Mouse (Mus musculus): ENCODE data around the gene Nol10. TPM values are rescaled to one million over a fixed set of nuclear protein-coding genes. Genes with fewer than 3 reads are reported as not detected.

Nol10 gene
- polyA plus RNA-seq, 1 experiment from 2014 or later: 17.0 TPM

DNA sequence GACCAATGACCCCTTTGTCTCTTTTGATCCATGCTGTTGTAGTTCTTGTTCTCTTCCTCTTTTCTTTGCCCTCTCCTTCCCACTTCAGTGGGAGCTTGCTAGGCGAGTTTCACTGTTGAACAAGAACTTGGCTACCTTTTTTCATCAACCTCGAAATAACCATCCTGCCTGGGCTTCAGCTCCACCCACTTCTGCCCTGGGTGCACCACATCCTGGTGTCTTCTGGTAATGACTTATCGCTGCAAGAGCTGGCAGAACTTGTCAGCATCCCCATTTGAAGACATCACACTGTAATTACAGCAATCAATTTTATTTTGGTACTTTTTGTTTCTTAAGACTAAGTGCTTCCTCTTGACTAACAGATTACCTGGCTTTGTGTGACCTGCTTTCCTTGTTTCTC lies 24.4 kb downstream of the Nol10 start:
- Histone ChIP-seq H3K36me3 (ENCODE audit: control insufficient read depth, insufficient read depth, low read length) (peaks cover 15% of the 10 kb centered on the region), H3K4me3 (replicated peaks; ENCODE audit: low read length) (no peak overlapping the region), H3K9ac (ENCODE audit: low read length) (no peak overlapping the region), H3K4me1 (ENCODE audit: control insufficient read depth, insufficient read depth, low read length) (no peaks in the 10 kb centered on the region), H3K27ac (ENCODE audit: low read length) (no peak overlapping the region), H3K27me3 (ENCODE audit: control insufficient read depth, insufficient read depth, low read length) (no peaks in the 10 kb centered on the region), H3K4me2 (ENCODE audit: low read depth, low read length) (no peak overlapping the region), H3K9me3 (replicated peaks; ENCODE audit: control insufficient read depth, low read length) (no peaks in the 10 kb centered on the region)
- ATAC-seq (ENCODE audit: insufficient read depth, low FRiP score): no peak
- WGBS: 75% methylated on average over 3 of the region's 3 CpGs

DNA sequence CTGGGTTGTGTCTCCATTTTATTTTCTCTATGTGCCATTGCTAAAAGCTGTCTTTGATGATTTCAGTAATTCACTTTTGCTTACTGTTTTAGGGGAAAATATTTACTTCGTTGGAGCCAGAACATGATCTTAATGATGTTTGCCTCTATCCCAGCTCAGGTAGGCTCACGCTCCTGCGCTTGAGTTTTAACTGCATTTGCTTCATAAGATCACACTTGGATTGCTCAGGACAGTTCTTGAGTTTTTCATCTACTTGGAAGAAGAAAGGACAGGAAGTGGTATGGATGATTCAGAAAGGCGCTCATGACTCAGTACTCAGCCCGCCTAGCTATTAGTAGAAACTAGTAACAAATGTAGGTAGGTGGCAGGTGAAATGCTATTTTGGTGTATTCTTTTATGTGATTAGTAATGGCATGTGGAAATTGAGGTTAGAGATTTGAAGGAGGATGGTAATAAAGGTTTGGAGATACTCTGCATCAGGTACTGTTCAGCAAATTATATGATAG lies 25.3 kb downstream of the Nol10 start:
- no peak for ATAC-seq (ENCODE audit: insufficient read depth, low FRiP score)
- 94% methylated on average over 5 of the region's 5 CpGs for WGBS
- Histone ChIP-seq H3K4me3 (replicated peaks; ENCODE audit: low read length) (no peak overlapping the region), H3K36me3 (ENCODE audit: control insufficient read depth, insufficient read depth, low read length) (peaks cover 15% of the 10 kb centered on the region), H3K9ac (ENCODE audit: low read length) (no peak overlapping the region), H3K4me1 (ENCODE audit: control insufficient read depth, insufficient read depth, low read length) (no peaks in the 10 kb centered on the region), H3K27ac (ENCODE audit: low read length) (no peak overlapping the region), H3K27me3 (ENCODE audit: control insufficient read depth, insufficient read depth, low read length) (no peaks in the 10 kb centered on the region), H3K4me2 (ENCODE audit: low read depth, low read length) (no peak overlapping the region), H3K9me3 (replicated peaks; ENCODE audit: control insufficient read depth, low read length) (no peaks in the 10 kb centered on the region)

DNA sequence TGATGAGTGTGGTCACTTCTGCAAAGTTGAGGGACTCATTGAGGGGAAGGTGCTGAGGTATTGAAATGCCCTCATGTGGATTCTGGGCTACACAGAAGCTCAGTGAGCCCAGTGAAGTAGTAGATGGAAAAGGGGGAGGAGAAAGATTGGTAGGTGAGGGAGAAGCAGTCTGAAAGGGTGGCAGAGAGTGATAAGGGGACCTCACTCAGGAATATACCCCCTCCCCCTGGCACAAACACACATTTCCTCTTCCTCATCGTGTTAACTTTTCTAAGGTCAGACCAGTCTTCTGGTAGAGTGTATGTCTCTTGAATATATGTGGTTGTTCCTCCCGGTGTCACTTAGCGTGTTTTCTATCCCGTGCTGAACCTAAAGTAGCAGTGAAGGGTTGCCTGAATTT lies 27.0 kb downstream of the Nol10 start:
- WGBS: 91% methylated on average over 4 of the region's 4 CpGs
- Histone ChIP-seq H3K27ac (ENCODE audit: low read length) (no peak overlapping the region), H3K9ac (ENCODE audit: low read length) (no peak overlapping the region), H3K9me3 (replicated peaks; ENCODE audit: control insufficient read depth, low read length) (no peaks in the 10 kb centered on the region), H3K27me3 (ENCODE audit: control insufficient read depth, insufficient read depth, low read length) (no peaks in the 10 kb centered on the region), H3K4me1 (ENCODE audit: control insufficient read depth, insufficient read depth, low read length) (no peaks in the 10 kb centered on the region), H3K4me3 (replicated peaks; ENCODE audit: low read length) (no peak overlapping the region), H3K4me2 (ENCODE audit: low read depth, low read length) (no peak overlapping the region), H3K36me3 (ENCODE audit: control insufficient read depth, insufficient read depth, low read length) (peaks cover 10% of the 10 kb centered on the region)
- ATAC-seq (ENCODE audit: insufficient read depth, low FRiP score): no peak

DNA sequence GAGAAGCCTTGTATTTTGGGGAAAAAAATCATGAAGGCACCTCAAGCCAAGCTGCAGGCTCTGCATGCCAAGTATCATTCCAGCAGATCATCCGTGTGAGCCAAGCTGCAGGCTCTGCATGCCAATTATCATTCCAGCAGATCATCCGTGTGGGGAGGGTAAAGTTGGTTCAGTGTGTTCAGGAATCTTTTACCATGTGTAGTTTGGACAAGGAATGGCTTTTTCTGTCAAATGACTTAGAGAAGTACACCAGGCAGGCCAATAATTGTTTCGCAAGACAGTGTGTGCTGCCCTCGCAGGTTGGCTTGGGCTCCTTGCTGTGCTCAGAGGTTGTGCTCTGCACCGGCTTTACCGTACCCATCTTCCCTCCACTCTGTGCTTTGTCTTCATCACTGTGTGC lies 28.3 kb downstream of the Nol10 start:
- Histone ChIP-seq H3K27me3 (ENCODE audit: control insufficient read depth, insufficient read depth, low read length) (no peaks in the 10 kb centered on the region), H3K4me3 (replicated peaks; ENCODE audit: low read length) (no peak overlapping the region), H3K9me3 (replicated peaks; ENCODE audit: control insufficient read depth, low read length) (no peaks in the 10 kb centered on the region), H3K36me3 (ENCODE audit: control insufficient read depth, insufficient read depth, low read length) (peaks cover 6% of the 10 kb centered on the region; the same call in 1 of the 2 replicates), H3K4me2 (ENCODE audit: low read depth, low read length) (no peak overlapping the region), H3K4me1 (ENCODE audit: control insufficient read depth, insufficient read depth, low read length) (no peaks in the 10 kb centered on the region), H3K9ac (ENCODE audit: low read length) (no peak overlapping the region), H3K27ac (ENCODE audit: low read length) (no peak overlapping the region)
- WGBS: 93% methylated on average over 6 of the region's 6 CpGs
- no peak for ATAC-seq (ENCODE audit: insufficient read depth, low FRiP score)

DNA sequence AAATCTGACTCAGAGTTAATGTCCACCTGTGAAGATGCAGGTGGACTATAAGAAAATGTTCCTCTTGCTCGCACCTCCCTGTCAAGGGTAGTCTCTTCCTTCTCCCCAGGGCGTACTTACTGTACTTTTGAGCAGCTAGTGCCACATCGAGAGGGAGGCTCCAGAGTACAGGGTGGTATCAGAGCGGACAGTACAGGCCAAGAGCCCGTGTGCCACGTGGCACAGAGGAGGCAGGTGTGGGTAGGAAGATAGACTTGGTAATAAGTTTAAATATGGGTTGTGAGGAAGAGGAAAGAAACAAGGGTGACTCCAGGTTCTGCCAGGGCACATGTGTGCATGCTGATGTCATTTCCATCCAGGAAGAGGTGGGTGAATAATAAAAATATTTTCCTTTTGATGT lies 32.7 kb downstream of the Nol10 start:
- H3K36me3 ChIP-seq (ENCODE audit: control insufficient read depth, insufficient read depth, low read length): no peaks in the 10 kb centered on the region
- ATAC-seq (ENCODE audit: insufficient read depth, low FRiP score): no peak

DNA sequence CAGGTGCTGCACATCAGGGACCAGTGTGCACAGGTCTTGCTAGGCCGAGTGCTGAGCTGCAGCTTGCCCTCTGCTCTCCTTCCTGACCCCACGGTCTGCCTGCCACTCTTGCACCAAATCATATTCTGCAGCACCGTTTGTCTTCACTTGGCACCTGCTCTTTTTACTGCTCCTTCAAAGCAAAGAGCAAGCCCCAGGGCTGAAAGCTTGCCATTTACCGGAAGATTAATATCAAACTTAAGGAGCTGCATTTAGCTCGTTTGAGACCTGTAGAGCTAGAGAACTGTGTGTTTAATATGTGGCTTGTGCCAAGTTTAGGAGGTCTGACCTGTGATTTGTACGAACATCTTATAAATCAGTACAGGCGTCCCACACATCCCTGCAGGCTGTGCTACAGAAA lies 34.5 kb downstream of the Nol10 start:
- H3K4me1 ChIP-seq (ENCODE audit: control insufficient read depth, insufficient read depth, low read length): peaks cover 12% of the 10 kb centered on the region
- H3K9ac ChIP-seq (ENCODE audit: low read length): no peak overlapping the region
- no peak overlapping the region for H3K27ac ChIP-seq (ENCODE audit: low read length)
- no peaks in the 10 kb centered on the region for H3K9me3 ChIP-seq (replicated peaks; ENCODE audit: control insufficient read depth, low read length)
- WGBS: 64% methylated on average over 7 of the region's 7 CpGs
- no peak overlapping the region for H3K4me3 ChIP-seq (replicated peaks; ENCODE audit: low read length)
- H3K36me3 ChIP-seq (ENCODE audit: control insufficient read depth, insufficient read depth, low read length): no peaks in the 10 kb centered on the region
- no peak for ATAC-seq (ENCODE audit: insufficient read depth, low FRiP score)
- no peak overlapping the region for H3K4me2 ChIP-seq (ENCODE audit: low read depth, low read length)
- no peaks in the 10 kb centered on the region for H3K27me3 ChIP-seq (ENCODE audit: control insufficient read depth, insufficient read depth, low read length)

More for the DNA sequence above, 32.7 kb downstream of the Nol10 start:
- Histone ChIP-seq H3K27me3 (ENCODE audit: control insufficient read depth, insufficient read depth, low read length) (no peaks in the 10 kb centered on the region), H3K9me3 (replicated peaks; ENCODE audit: control insufficient read depth, low read length) (no peaks in the 10 kb centered on the region), H3K4me3 (replicated peaks; ENCODE audit: low read length) (no peak overlapping the region), H3K4me2 (ENCODE audit: low read depth, low read length) (no peak overlapping the region), H3K4me1 (ENCODE audit: control insufficient read depth, insufficient read depth, low read length) (no peaks in the 10 kb centered on the region), H3K9ac (ENCODE audit: low read length) (no peak overlapping the region), H3K27ac (ENCODE audit: low read length) (no peak overlapping the region)
- 93% methylated on average over 6 of the region's 6 CpGs for WGBS

DNA sequence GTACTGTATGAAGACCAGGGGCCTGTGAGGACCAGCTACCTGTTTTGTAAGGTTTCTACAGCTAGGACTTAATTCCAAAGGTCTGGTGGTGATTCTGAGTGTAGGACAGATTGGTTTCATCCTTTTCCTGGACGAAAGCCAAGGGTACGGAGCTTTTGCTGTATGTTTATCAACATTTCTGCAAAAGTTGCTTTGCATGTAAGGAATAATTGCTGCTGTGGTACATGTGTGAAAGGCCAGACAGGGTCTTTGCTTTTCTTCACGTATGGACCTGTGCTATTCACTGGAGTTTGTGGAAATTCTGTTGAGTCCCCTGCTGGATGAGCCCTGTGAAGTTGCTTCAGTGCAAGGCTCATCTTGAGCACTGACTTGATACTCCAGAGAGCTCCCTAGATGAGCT lies 38.6 kb downstream of the Nol10 start:
- H3K36me3 ChIP-seq (ENCODE audit: control insufficient read depth, insufficient read depth, low read length): no peaks in the 10 kb centered on the region
- no peak overlapping the region for H3K4me3 ChIP-seq (replicated peaks; ENCODE audit: low read length)
- 54% methylated on average over 3 of the region's 3 CpGs for WGBS
- H3K27me3 ChIP-seq (ENCODE audit: control insufficient read depth, insufficient read depth, low read length): no peaks in the 10 kb centered on the region
- H3K27ac ChIP-seq (ENCODE audit: low read length): peak overlapping the region; percentile 70
- H3K9ac ChIP-seq (ENCODE audit: low read length): no peak overlapping the region
- H3K4me2 ChIP-seq (ENCODE audit: low read depth, low read length): no peak overlapping the region
- peaks cover 15% of the 10 kb centered on the region for H3K4me1 ChIP-seq (ENCODE audit: control insufficient read depth, insufficient read depth, low read length)
- H3K9me3 ChIP-seq (replicated peaks; ENCODE audit: control insufficient read depth, low read length): no peaks in the 10 kb centered on the region
- no peak for ATAC-seq (ENCODE audit: insufficient read depth, low FRiP score)

DNA sequence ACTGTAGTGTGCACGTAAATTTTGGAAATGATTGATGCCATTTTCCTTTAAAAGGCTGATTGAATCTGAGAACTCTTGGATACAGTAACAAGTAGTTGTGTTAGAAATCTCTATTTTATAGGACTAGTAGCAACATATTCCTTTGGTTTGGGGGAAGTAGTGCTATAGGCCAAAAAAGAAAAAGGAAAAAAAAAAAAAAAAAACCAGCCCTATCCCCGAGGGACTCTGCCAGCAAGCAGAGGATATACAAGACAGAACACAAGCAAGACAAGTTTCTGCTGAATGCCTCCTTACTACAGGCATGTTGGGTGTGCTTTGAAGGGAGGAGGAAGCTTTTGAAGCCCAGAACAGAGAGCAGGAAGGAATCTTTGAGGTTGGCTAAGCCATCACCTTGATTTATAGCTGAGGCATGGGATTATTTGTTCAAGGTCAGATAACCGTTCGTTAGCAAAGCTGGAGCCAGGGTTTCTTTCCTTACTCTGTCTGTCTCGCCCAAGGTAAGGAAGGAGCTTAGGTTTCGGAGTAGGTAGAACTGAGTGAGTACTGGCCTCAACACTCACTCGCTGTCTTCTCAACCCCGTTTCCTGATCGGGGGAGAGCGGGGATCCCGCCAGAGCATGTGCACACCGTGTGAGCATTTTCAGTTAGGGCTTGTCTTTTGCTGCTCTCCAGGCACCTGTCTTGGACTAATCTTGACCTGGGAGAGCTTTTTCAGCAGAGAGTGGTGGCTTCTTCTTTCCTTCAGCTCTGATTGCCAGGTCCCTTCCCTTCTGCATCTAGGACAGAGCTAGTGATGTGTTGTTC lies 39.3 kb downstream of the Nol10 start:
- no peaks in the 10 kb centered on the region for H3K9me3 ChIP-seq (replicated peaks; ENCODE audit: control insufficient read depth, low read length)
- no peak overlapping the region for H3K4me3 ChIP-seq (replicated peaks; ENCODE audit: low read length)
- H3K27ac ChIP-seq (ENCODE audit: low read length): peak overlapping the region; percentile 70
- no peak overlapping the region for H3K4me2 ChIP-seq (ENCODE audit: low read depth, low read length)
- no peak overlapping the region; the same call in 1 of the 2 replicates for H3K9ac ChIP-seq (ENCODE audit: low read length)
- no peaks in the 10 kb centered on the region for H3K36me3 ChIP-seq (ENCODE audit: control insufficient read depth, insufficient read depth, low read length)
- ATAC-seq (ENCODE audit: insufficient read depth, low FRiP score): peak; percentile 44; the same call in 1 of the 2 replicates
- no peaks in the 10 kb centered on the region for H3K27me3 ChIP-seq (ENCODE audit: control insufficient read depth, insufficient read depth, low read length)
- 54% methylated on average over 12 of the region's 12 CpGs for WGBS
- peaks cover 15% of the 10 kb centered on the region for H3K4me1 ChIP-seq (ENCODE audit: control insufficient read depth, insufficient read depth, low read length)

DNA sequence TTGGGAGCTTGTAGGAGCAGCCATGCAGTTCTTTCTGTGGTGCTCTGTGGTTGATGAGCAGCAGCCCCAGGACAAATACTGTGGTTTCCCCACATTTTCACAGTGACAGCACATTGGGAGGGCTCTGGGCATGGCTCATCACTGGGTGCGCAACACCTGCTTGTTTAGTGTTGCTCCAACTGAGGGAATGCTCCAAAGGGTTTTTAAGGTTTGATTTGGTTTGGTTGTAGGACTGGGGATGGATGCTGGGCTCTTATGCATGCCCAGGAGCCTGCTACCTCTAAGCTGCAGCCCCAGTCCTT lies 39.8 kb downstream of the Nol10 start:
- H3K27ac ChIP-seq (ENCODE audit: low read length): peak overlapping the region; percentile 59
- WGBS: 89% methylated on average over 1 of the region's 1 CpGs
- no peak for ATAC-seq (ENCODE audit: insufficient read depth, low FRiP score)

More for the DNA sequence above, 39.8 kb downstream of the Nol10 start:
- Histone ChIP-seq H3K36me3 (ENCODE audit: control insufficient read depth, insufficient read depth, low read length) (no peaks in the 10 kb centered on the region), H3K4me2 (ENCODE audit: low read depth, low read length) (no peak overlapping the region), H3K4me3 (replicated peaks; ENCODE audit: low read length) (no peak overlapping the region), H3K4me1 (ENCODE audit: control insufficient read depth, insufficient read depth, low read length) (peaks cover 15% of the 10 kb centered on the region), H3K27me3 (ENCODE audit: control insufficient read depth, insufficient read depth, low read length) (no peaks in the 10 kb centered on the region), H3K9me3 (replicated peaks; ENCODE audit: control insufficient read depth, low read length) (no peaks in the 10 kb centered on the region), H3K9ac (ENCODE audit: low read length) (no peak overlapping the region)

Measured in stomach, embryonic 16.5 days (tissue).